Mouse (Mus musculus) megakaryocyte, adult 5-6 weeks (primary cell): ENCODE measurements around the gene Ndufb8. TPM values are rescaled to one million over a fixed set of nuclear protein-coding genes. Genes with fewer than 3 reads are reported as not detected.

Source experiments
- ATAC-seq: 2 replicates; pipeline ENCODE4 v1.8.0; 2016; ENCODE audit warnings: mild to moderate bottlenecking, inconsistent platforms; ENCODE audit not compliant: poor library complexity, severe bottlenecking
- total RNA-seq, 2 experiments: library from RNA; stranded (forward) in 1 of 2; stranded (reverse) in 1 of 2; fragments of 153-499, 151-499 nt in 1 of 2; fragments of 221-1000, 200-1000 nt in 1 of 2; gene quantifications; 2 replicates each; pipeline versions ENCODE4 v1.2.3 to v1.2.4; 2015 to 2017

Gene Ndufb8
- total RNA-seq, 2 experiments from 2014 or later = 223 to 327 TPM

- ATAC-seq = no peak
Measured at GRCm38 (mm10) chr19:44537416-44537815, 17.8 kb downstream of the Ndufb8 start.

GRCm38 (mm10) chr19:44535376-44535775 lies 19.9 kb downstream of the Ndufb8 start:
- no peak for ATAC-seq

GRCm38 (mm10) chr19:44530018-44530417 lies 25.2 kb downstream of the Ndufb8 start:
- no peak for ATAC-seq

- ATAC-seq = peak; percentile 73
Measured at GRCm38 (mm10) chr19:44525551-44526205, 29.6 kb downstream of the Ndufb8 start.

- ATAC-seq = no peak
Measured at GRCm38 (mm10) chr19:44519152-44519551, 36.1 kb downstream of the Ndufb8 start.

GRCm38 (mm10) chr19:44517996-44518768 lies 37.1 kb downstream of the Ndufb8 start:
- no peak for ATAC-seq

GRCm38 (mm10) chr19:44515769-44516168 lies 39.5 kb downstream of the Ndufb8 start:
- ATAC-seq = no peak

- no peak for ATAC-seq
Measured at GRCm38 (mm10) chr19:44514521-44515451, 40.5 kb downstream of the Ndufb8 start.

- ATAC-seq = no peak
Measured at GRCm38 (mm10) chr19:44513921-44514482, 41.2 kb downstream of the Ndufb8 start.

- ATAC-seq = no peak
Measured at GRCm38 (mm10) chr19:44513054-44513833, 42.0 kb downstream of the Ndufb8 start.

- no peak for ATAC-seq
Measured at GRCm38 (mm10) chr19:44512601-44513000, 42.6 kb downstream of the Ndufb8 start.

- ATAC-seq = no peak
Measured at GRCm38 (mm10) chr19:44511451-44512231, 43.6 kb downstream of the Ndufb8 start.

- no peak for ATAC-seq
Measured at GRCm38 (mm10) chr19:44510534-44511175, 44.6 kb downstream of the Ndufb8 start.

GRCm38 (mm10) chr19:44502741-44503140 lies 52.5 kb downstream of the Ndufb8 start:
- ATAC-seq = no peak

- ATAC-seq = no peak
Measured at GRCm38 (mm10) chr19:44501925-44502324, 53.3 kb downstream of the Ndufb8 start.

- no peak for ATAC-seq
Measured at GRCm38 (mm10) chr19:44500240-44500639, 55.0 kb downstream of the Ndufb8 start.

- no peak for ATAC-seq
Measured at GRCm38 (mm10) chr19:44498936-44499335, 56.3 kb downstream of the Ndufb8 start.
